ENCODE assay signal across 9 mouse cellular contexts in the genomic region with DNA sequence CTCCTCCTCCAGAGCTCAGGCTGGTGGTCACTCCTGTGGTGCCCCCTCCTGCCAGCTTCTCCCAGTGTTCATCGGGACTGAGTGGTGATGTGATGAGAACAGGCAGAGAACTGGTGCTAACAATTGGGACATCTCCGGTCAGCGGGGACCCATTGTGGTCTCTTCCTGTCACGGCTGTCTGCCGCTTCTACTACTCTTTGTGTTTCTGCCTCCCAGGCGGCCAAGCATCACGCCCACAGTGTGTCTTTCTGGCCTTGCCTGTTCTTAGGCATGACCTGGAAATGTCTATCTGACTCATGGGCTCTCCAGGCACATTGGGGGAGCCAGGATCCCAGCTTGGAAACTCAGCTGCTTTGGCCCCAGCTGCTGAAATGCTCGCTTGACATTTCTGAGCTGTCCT.
A peak's percentile ranks its signal among the peaks of the same experiment; 100 is the strongest.
DNase-seq lines count a peak whose midpoint lies in the region; ATAC-seq and TF ChIP-seq lines count a peak whose summit lies in the region.
"Had no signal": no experiment of that assay in that cellular context is flagged by ENCODE, and none has a peak within 500 bp of the region (broad histone marks: within the 10 kb centered on the region; RNA-seq: fewer than 3 reads in every experiment).

No protein-coding gene starts in this region.

- TF ChIP-seq EP300 in liver, postnatal 0 days (IDR thresholded peaks at IDR 0.05; ENCODE audit: low read depth): no peak

- H3K4me1 ChIP-seq in kidney, adult 2 months (ENCODE audit: control insufficient read depth, insufficient read depth, low read length): peaks cover 3% of the 10 kb centered on the region; the same call in 1 of the 2 replicates
- peaks cover 19% of the 10 kb centered on the region for H3K4me1 ChIP-seq in kidney, embryonic 14.5 days (ENCODE audit: control insufficient read depth, insufficient read depth, low read length)
- H3K4me1 ChIP-seq in brown adipose tissue, adult 24 weeks (ENCODE audit: control insufficient read depth, insufficient read depth, insufficient read length, low read length): peaks cover 34% of the 10 kb centered on the region
- H3K4me1 ChIP-seq in liver, postnatal 0 days (ENCODE audit: insufficient read depth): peaks cover 10% of the 10 kb centered on the region

- TF ChIP-seq CTCF in kidney, adult 2 months (conservative IDR thresholded peaks at IDR 0.05; ENCODE audit: insufficient read depth, insufficient read length, low read depth, low read length): no peak
- TF ChIP-seq CTCF in liver, postnatal 0 days (IDR thresholded peaks at IDR 0.05; ENCODE audit: low read depth): no peak

- H3K36me3 ChIP-seq in kidney, adult 2 months (ENCODE audit: control insufficient read depth, insufficient read depth, low read length): no peaks in the 10 kb centered on the region
- peaks cover 11% of the 10 kb centered on the region; the same call in 1 of the 2 replicates for H3K36me3 ChIP-seq in kidney, embryonic 14.5 days (ENCODE audit: control insufficient read depth, insufficient read depth, low read length)
- no peaks in the 10 kb centered on the region for H3K36me3 ChIP-seq in liver, postnatal 0 days (replicated peaks; ENCODE audit: insufficient read depth, low read length)

- no peak overlapping the region for H3K9ac ChIP-seq in kidney, embryonic 14.5 days (ENCODE audit: low read depth, low read length)
- H3K9ac ChIP-seq in liver, postnatal 0 days (replicated peaks): no peak overlapping the region

- intact Hi-C loops in heart, postnatal 10 days (cut with DNase I): no loop called here
- intact Hi-C loops in left cerebral cortex, postnatal 36 days (cut with DNase I): no loop called here

- DNase-seq in kidney, adult 2 months: peak; percentile 70
- peak; percentile 70 to 71 for DNase-seq in heart, postnatal 10 days
- no peak for DNase-seq in liver, postnatal 0 days
- DNase-seq in left cerebral cortex, postnatal 36 days (ENCODE audit: low spot score in 2 of 2): no peak
- DNase-seq in right cerebral cortex, adult 18-20 months: no peak
- DNase-seq in testis, postnatal 14 days (ENCODE audit: low spot score): no peak
- DNase-seq: right cerebral cortex, postnatal 4 days had no signal

- 69% methylated on average over 8 of the region's 8 CpGs for WGBS in kidney, adult 2 months
- WGBS in kidney, embryonic 14.5 days: 83% methylated on average over 8 of the region's 8 CpGs
- WGBS in liver, postnatal 0 days (ENCODE audit: insufficient replicate concordance): 72% methylated on average over 8 of the region's 8 CpGs

- no peaks in the 10 kb centered on the region for H3K27me3 ChIP-seq in kidney, adult 2 months (replicated peaks; ENCODE audit: control insufficient read depth, insufficient read depth, low read length)
- H3K27me3 ChIP-seq in kidney, embryonic 14.5 days (ENCODE audit: control insufficient read depth, insufficient read depth, low read length): no peaks in the 10 kb centered on the region; the same call in 1 of the 2 replicates
- no peaks in the 10 kb centered on the region for H3K27me3 ChIP-seq in liver, postnatal 0 days (ENCODE audit: insufficient read depth, low read length)

- no peak overlapping the region for H3K4me2 ChIP-seq in kidney, embryonic 14.5 days (replicated peaks; ENCODE audit: low read depth, low read length)
- H3K4me2 ChIP-seq in liver, postnatal 0 days (ENCODE audit: low read depth, low read length): no peak overlapping the region

- H3K27ac ChIP-seq in kidney, adult 2 months (ENCODE audit: insufficient read depth, low read depth, low read length): no peak overlapping the region
- no peak overlapping the region for H3K27ac ChIP-seq in kidney, embryonic 14.5 days (ENCODE audit: low read depth, low read length)
- peak overlapping the region; percentile 61 for H3K27ac ChIP-seq in brown adipose tissue, adult 24 weeks (replicated peaks; ENCODE audit: low read depth, low read length)
- H3K27ac ChIP-seq in liver, postnatal 0 days (ENCODE audit: low read depth): no peak overlapping the region

- H3K4me3 ChIP-seq in kidney, adult 2 months (ENCODE audit: insufficient read depth, low read depth, low read length): no peak overlapping the region
- no peak overlapping the region for H3K4me3 ChIP-seq in kidney, embryonic 14.5 days (ENCODE audit: low read length)
- H3K4me3 ChIP-seq in brown adipose tissue, adult 24 weeks (ENCODE audit: insufficient read depth, low read depth, low read length): no peak overlapping the region
- no peak overlapping the region for H3K4me3 ChIP-seq in liver, postnatal 0 days (ENCODE audit: low read depth, low read length)

- ATAC-seq in kidney, embryonic 14.5 days (ENCODE audit: low FRiP score, low TSS enrichment): no peak
- peak; percentile 25; the same call in 1 of the 2 replicates for ATAC-seq in liver, postnatal 0 days

- H3K9me3 ChIP-seq in kidney, embryonic 14.5 days (ENCODE audit: control insufficient read depth, low read length): no peaks in the 10 kb centered on the region
- H3K9me3 ChIP-seq in liver, postnatal 0 days (ENCODE audit: low read length): no peaks in the 10 kb centered on the region

- no peak for TF ChIP-seq POLR2A in kidney, adult 2 months (IDR thresholded peaks at IDR 0.05; ENCODE audit: low read depth, low read length)

Comparison
In these comparisons a context has a peak if more than half of its experiments do, and no peak if none do; other contexts are left out.
1. DNase-seq: peak in kidney, adult 2 months (single experiment) and heart, postnatal 10 days (2 of 2); none in liver, postnatal 0 days (single experiment), left cerebral cortex, postnatal 36 days (0 of 2), right cerebral cortex, adult 18-20 months (single experiment) and testis, postnatal 14 days (single experiment).